Mouse (Mus musculus): ENCODE results near the gene Ctsw.

DNA sequence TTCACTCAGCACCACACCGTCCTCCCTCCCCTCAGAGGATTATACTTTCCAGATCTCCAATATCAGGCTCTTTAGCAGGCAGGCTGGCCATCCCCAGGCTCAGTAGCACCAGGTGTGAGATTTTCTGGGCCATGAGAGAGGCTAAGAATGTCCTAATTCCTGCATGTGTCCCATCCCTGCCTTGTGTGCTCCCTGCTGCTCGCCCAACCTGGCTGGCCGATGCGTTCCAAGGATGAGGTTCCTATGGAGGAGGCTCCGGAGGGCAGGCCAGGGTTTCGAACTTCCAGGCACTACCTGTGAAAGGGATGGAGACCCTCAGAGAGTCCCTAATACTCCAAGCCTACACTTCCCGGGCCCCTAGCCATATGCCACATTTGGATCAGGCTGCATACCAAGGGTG is 17.5 kb upstream of the Ctsw start:
- TF ChIP-seq POLR2A (IDR thresholded peaks at IDR 0.05; ENCODE audit: borderline replicate concordance, control insufficient read depth, low read depth, low read length) (no peak), CTCF (IDR thresholded peaks at IDR 0.05; ENCODE audit: control insufficient read depth, insufficient read depth, low read length) (no peak)

All from bone marrow, adult 2 months (tissue).